Mouse (Mus musculus) bone marrow macrophage, adult 2 months (primary cell): ENCODE data around the gene Gm1604a. TPM values are rescaled to one million over a fixed set of nuclear protein-coding genes. Genes with fewer than 3 reads are reported as not detected.
"Not testable (repeated sequence)": the region's sequence is repeated elsewhere in the genome, so short reads cannot be mapped to it uniquely, and the experiment has no call there.

ENCODE experiments used
- H3K27ac ChIP-seq: 2 replicates; pipeline ENCODE4 v1.5.1; 2012; ENCODE audit warnings: low read depth, low read length; ENCODE audit not compliant: insufficient read depth
- H3K4me1 ChIP-seq: 2 replicates; pipeline ENCODE4 v1.6.1; 2012; ENCODE audit warnings: low read length; ENCODE audit not compliant: control insufficient read depth, insufficient read depth
- H3K4me3 ChIP-seq: 2 replicates; pipeline ENCODE4 v1.5.1; 2012; ENCODE audit warnings: mild to moderate bottlenecking, low read length, moderate library complexity; ENCODE audit not compliant: insufficient read depth
- polyA plus RNA-seq: library from polyadenylated mRNA; stranded (reverse); fragments of >200 nt; gene quantifications from 2 replicates; pipeline ENCODE4 v1.2.4, GENCODE M21; 2012; ENCODE audit not compliant: missing spikeins, insufficient read depth, insufficient read length

The Gm1604a gene
- polyA plus RNA-seq, 1 experiment: not detected

GRCm38 (mm10) chr17:7025764-7026346 is 487 bp downstream of the Gm1604a start:
- not testable (repeated sequence) for H3K27ac ChIP-seq, H3K4me1 ChIP-seq, H3K4me3 ChIP-seq

- H3K4me1 ChIP-seq, H3K4me3 ChIP-seq, H3K27ac ChIP-seq: not testable (repeated sequence)
Observed at GRCm38 (mm10) chr17:7030204-7030603, 4.8 kb downstream of the Gm1604a start.

GRCm38 (mm10) chr17:7030622-7031174 is 5.3 kb downstream of the Gm1604a start:
- H3K27ac ChIP-seq, H3K4me3 ChIP-seq, H3K4me1 ChIP-seq: not testable (repeated sequence)

GRCm38 (mm10) chr17:7033192-7034166 is 8.1 kb downstream of the Gm1604a start:
- H3K27ac ChIP-seq, H3K4me3 ChIP-seq, H3K4me1 ChIP-seq: not testable (repeated sequence)

- H3K4me3 ChIP-seq, H3K27ac ChIP-seq, H3K4me1 ChIP-seq: not testable (repeated sequence)
Observed at GRCm38 (mm10) chr17:7068997-7069539, 43.7 kb downstream of the Gm1604a start.

- not testable (repeated sequence) for H3K4me3 ChIP-seq, H3K27ac ChIP-seq, H3K4me1 ChIP-seq
Observed at GRCm38 (mm10) chr17:7069561-7070240, 44.3 kb downstream of the Gm1604a start.

- H3K27ac ChIP-seq, H3K4me1 ChIP-seq, H3K4me3 ChIP-seq: not testable (repeated sequence)
Observed at GRCm38 (mm10) chr17:7074494-7074893, 49.1 kb downstream of the Gm1604a start.

GRCm38 (mm10) chr17:7075519-7075918 is 50.2 kb downstream of the Gm1604a start:
- H3K4me3 ChIP-seq, H3K27ac ChIP-seq, H3K4me1 ChIP-seq: not testable (repeated sequence)

- H3K27ac ChIP-seq, H3K4me3 ChIP-seq, H3K4me1 ChIP-seq: not testable (repeated sequence)
Observed at GRCm38 (mm10) chr17:7079558-7079957, 54.2 kb downstream of the Gm1604a start.

GRCm38 (mm10) chr17:7084523-7084922 is 59.2 kb downstream of the Gm1604a start:
- H3K27ac ChIP-seq, H3K4me1 ChIP-seq, H3K4me3 ChIP-seq: not testable (repeated sequence)

GRCm38 (mm10) chr17:7085469-7086168 is 60.3 kb downstream of the Gm1604a start:
- H3K4me1 ChIP-seq, H3K4me3 ChIP-seq, H3K27ac ChIP-seq: not testable (repeated sequence)

- H3K4me1 ChIP-seq, H3K27ac ChIP-seq, H3K4me3 ChIP-seq: not testable (repeated sequence)
Observed at GRCm38 (mm10) chr17:7086836-7087235, 61.5 kb downstream of the Gm1604a start.

- H3K4me1 ChIP-seq, H3K4me3 ChIP-seq, H3K27ac ChIP-seq: not testable (repeated sequence)
Observed at GRCm38 (mm10) chr17:7097835-7098519, 72.6 kb downstream of the Gm1604a start.

- H3K4me1 ChIP-seq, H3K27ac ChIP-seq, H3K4me3 ChIP-seq: not testable (repeated sequence)
Observed at GRCm38 (mm10) chr17:7099096-7099495, 73.7 kb downstream of the Gm1604a start.
